Mouse (Mus musculus) ES-Bruce4 (cell line): ENCODE data around the gene Gm1527.

ENCODE experiments used
- CTCF ChIP-seq: IDR thresholded peaks from one replicate; pipeline ENCODE4 v1.8.1; 2011; ENCODE audit warnings: low read depth, low read length
- EP300 ChIP-seq: IDR thresholded peaks from 2 replicates; pipeline ENCODE4 v1.6.1; 2011; ENCODE audit warnings: low read depth, low read length; ENCODE audit not compliant: insufficient read depth
- POLR2A ChIP-seq: IDR thresholded peaks from one replicate; pipeline ENCODE4 v1.8.1; 2011; ENCODE audit warnings: low read length; ENCODE audit not compliant: insufficient read depth

GRCm38 (mm10) chr3:28847115-28847514 lies 45.3 kb upstream of the Gm1527 start:
- TF ChIP-seq CTCF (no peak), EP300 (no peak), POLR2A (no peak)
